Mouse (Mus musculus) R1 (cell line): ENCODE data around the gene Ano9.
A peak's percentile ranks its signal among the peaks of the same experiment; 100 is the strongest.

Source experiments
- DNase-seq: peaks from one replicate; pipeline ENCODE4 v3.0.0-alpha.2; 2018; ENCODE audit warnings: low read depth, low spot score

The Ano9 gene

GRCm38 (mm10) chr7:141103161-141103560 lies 14.4 kb downstream of the Ano9 start:
- DNase-seq: no peak

GRCm38 (mm10) chr7:141099911-141100691 lies 17.5 kb downstream of the Ano9 start, which contains the start of gene Sigirr:
Gene Sigirr (minus strand): TSS chr7:141100572.
- DNase-seq: peak; percentile 80

- no peak for DNase-seq
These were observed 20.4 kb downstream of the Ano9 start for GRCm38 (mm10) chr7:141097177-141097576.

GRCm38 (mm10) chr7:141096649-141097056 lies 21.0 kb downstream of the Ano9 start:
- DNase-seq: peak; percentile 88

GRCm38 (mm10) chr7:141096021-141096420 lies 21.6 kb downstream of the Ano9 start:
- peak; percentile 65 for DNase-seq

GRCm38 (mm10) chr7:141094487-141095205 lies 23.0 kb downstream of the Ano9 start:
- no peak for DNase-seq

GRCm38 (mm10) chr7:141093950-141094349 lies 23.7 kb downstream of the Ano9 start:
- no peak for DNase-seq

GRCm38 (mm10) chr7:141092051-141092735 lies 25.4 kb downstream of the Ano9 start:
- peak; percentile 97 for DNase-seq

GRCm38 (mm10) chr7:141090228-141090627 lies 27.4 kb downstream of the Ano9 start:
- DNase-seq: no peak

- no peak for DNase-seq
These were observed 29.1 kb downstream of the Ano9 start for GRCm38 (mm10) chr7:141088473-141088872.

- peak; percentile 83 for DNase-seq
These were observed 29.7 kb downstream of the Ano9 start for GRCm38 (mm10) chr7:141087894-141088293.

GRCm38 (mm10) chr7:141079481-141080449 lies 37.8 kb downstream of the Ano9 start:
- no peak for DNase-seq

GRCm38 (mm10) chr7:141078876-141079275 lies 38.7 kb downstream of the Ano9 start:
- DNase-seq: no peak

GRCm38 (mm10) chr7:141077841-141078240 lies 39.8 kb downstream of the Ano9 start, which contains the start of gene Pkp3:
Gene Pkp3 (plus strand): TSS chr7:141078218.
- no peak for DNase-seq

GRCm38 (mm10) chr7:141073782-141074181 lies 43.8 kb downstream of the Ano9 start:
- DNase-seq: no peak

- DNase-seq: peak; percentile 64
These were observed 45.4 kb downstream of the Ano9 start for GRCm38 (mm10) chr7:141072017-141072745.

GRCm38 (mm10) chr7:141070058-141070862 lies 47.3 kb downstream of the Ano9 start:
- DNase-seq: peak; percentile 96

GRCm38 (mm10) chr7:141068351-141068750 lies 49.3 kb downstream of the Ano9 start:
- DNase-seq: no peak

- DNase-seq: no peak
These were observed 53.0 kb downstream of the Ano9 start for GRCm38 (mm10) chr7:141064576-141064975.
